Mouse (Mus musculus) liver (tissue): ENCODE measurements around the gene 1810010D01Rik.
A peak's percentile ranks its signal among the peaks of the same experiment; 100 is the strongest.

Experiments used
- DNase-seq: peaks from one replicate; pipeline ENCODE4 v3.0.0-alpha.2; 2020; ENCODE audit warnings: mixed read lengths

The 1810010D01Rik gene

DNA sequence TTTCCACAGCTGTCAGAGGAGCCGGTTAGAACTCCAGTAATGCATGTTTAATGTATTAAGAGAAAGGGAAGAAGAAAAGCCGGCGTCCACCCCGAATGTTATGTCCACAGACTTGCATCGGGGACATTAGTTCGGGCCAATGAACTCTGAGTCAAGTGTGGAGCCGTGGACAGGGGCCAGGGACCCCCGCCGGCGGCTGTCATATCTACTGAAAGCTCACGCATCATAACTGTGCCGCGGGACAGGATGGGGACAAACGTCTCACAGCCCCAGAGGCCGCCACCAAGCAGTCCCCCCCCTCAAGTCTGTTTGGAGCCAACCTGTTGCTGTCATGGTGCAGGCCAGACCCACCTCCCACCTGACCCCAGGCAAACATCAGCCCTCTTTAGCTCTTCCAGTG lies 34.4 kb downstream of the 1810010D01Rik start:
- DNase-seq, result no peak

DNA sequence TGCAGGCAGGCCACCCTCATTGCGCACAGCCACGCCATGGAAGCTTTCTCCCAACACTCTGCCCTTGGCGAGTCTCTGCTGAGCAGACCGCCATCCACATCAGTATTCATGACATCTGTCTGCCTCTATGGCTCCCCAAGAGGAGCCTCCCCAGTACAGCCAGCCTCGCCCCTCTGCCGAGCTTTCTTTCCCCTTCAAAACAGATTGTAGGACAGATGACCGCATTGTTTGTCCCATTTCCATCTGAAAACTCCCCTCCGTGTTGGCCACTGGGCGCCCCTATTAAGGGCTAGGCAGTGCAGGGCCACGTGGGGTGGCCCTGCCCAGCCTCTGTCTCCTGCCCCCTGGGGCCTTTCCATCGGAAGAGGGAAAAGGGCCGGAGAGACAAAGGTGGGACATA lies 34.8 kb downstream of the 1810010D01Rik start:
- DNase-seq, result no peak

DNA sequence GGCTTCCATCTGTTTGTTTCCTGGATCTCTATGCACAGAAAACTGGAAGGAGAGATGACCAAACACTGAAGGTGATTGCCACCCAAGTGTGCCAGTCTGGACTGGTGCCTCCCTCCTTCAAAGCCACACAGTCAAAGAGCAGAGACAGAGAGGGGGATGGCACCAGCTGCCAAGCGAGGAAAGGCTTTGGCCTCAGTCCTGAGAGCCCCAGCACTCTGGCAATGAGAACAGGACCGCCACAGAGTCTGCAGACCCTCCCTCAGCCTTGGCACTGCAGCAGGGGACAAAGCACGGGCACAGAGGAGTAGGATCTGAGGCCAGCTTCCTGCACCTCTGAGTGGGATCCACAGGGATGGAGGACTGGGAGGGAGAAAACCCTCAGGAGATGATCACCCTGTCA lies 38.2 kb downstream of the 1810010D01Rik start:
- DNase-seq, result no peak

DNA sequence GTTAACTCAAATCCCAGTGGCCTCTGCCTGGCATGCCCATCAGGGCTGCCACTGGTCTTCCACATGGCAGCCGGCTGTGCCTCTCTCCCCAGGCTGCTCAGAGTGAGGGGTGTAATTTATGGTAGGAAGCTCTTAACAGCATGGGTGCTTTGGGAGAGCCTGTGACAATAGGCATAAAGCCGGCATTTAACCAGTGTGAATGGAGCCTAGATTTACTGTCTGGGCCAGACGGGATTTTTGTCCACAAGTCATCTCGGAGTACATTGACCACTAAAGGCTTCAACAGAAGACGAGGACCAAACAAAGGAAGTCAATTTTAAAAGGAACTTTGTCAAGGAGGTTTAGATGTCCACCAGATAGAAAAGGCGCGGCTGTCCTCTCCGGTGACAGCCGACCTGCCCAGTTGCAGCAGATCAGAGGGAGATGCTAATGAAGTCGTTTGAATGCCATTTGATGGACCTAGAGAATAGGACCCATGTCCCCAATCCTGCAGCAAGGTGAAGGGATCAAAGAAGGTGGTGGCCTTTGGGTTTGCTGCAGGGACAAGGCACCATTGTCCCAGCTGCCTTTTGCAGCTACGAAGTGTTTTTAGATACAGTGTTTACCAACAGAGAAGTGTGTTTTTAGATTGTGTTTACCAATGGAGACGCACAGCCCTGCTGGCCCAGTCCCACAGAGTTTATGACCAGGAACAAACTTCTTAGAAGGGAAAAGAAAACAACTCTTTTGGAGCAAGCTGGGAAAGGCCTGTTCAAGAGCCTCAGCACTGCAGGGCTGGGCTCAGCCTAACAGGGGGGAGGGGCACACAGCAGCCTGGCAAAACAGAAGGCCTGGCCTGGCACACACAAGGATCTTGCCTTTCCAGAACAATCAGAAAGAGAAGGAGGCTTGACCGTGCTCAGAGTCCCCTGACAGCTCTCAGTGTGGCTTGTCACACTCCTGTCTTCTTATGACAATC lies 48.4 kb downstream of the 1810010D01Rik start:
- peak; percentile 18 for DNase-seq
